Mouse (Mus musculus) lung, postnatal 0 days (tissue): Measurements from ENCODE around the gene Ppp1r3e.

Experiments
- CTCF ChIP-seq: IDR thresholded peaks from 2 replicates; pipeline ENCODE4 v1.5.1; 2016; ENCODE audit warnings: antibody characterized with exemption, mild to moderate bottlenecking
- EP300 ChIP-seq: IDR thresholded peaks from 2 replicates; pipeline ENCODE4 v1.6.1; 2016; ENCODE audit warnings: antibody characterized with exemption, mild to moderate bottlenecking, control low read depth

GRCm38 (mm10) chr14:54885309-54885708, 8.0 kb upstream of the Ppp1r3e start:
- no peak for TF ChIP-seq CTCF
- no peak for TF ChIP-seq EP300
